Mouse (Mus musculus): ENCODE data around the gene Mapk10.
"Not testable (repeated sequence)": the region's sequence is repeated elsewhere in the genome, so short reads cannot be mapped to it uniquely, and the experiment has no call there.

DNA sequence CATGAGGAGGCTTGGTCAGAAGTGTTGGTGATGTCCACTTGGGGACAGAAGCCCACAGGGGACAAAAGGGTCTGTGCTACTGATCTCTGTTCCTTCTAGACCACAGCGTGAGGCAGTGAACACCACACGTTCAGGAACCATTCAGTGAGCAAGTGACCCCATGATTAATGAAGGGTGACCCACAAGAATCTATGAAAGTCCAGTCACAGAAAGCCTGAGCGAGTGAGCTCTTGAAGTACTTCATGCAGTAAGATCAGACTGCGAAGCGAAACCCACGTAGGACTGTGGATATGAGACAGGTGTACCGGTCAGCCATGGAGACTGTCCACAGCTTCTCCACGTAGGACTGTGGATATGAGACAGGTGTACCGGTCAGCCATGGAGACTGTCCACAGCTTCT lies 338.1 kb downstream of the Mapk10 start:
- TF ChIP-seq USF1 (IDR thresholded peaks at IDR 0.05; ENCODE audit: low read depth); CTCF (IDR thresholded peaks at IDR 0.05; ENCODE audit: control insufficient read depth, insufficient read depth, insufficient read length); MYOD1 (IDR thresholded peaks at IDR 0.05; ENCODE audit: control insufficient read depth, insufficient read length, low read depth): not testable (repeated sequence)
